Mouse (Mus musculus) erythroblast, embryonic 14.5 days (primary cell): ENCODE data around the gene Exosc5.

Experiments used
- GATA1 ChIP-seq: IDR thresholded peaks from 2 replicates; pipeline ENCODE4 v1.6.1; 2012; ENCODE audit warnings: low read length, inconsistent platforms, mixed read lengths
- TAL1 ChIP-seq: IDR thresholded peaks from 3 replicates; pipeline ENCODE4 v1.6.1; 2012; ENCODE audit warnings: low read length, inconsistent platforms, mixed read lengths

- TF ChIP-seq GATA1 (no peak), TAL1 (no peak)
Observed at GRCm38 (mm10) chr7:25706578-25707170, 47.7 kb downstream of the Exosc5 start.
